Mouse (Mus musculus): ENCODE results near the gene Mrtfa. TPM values are rescaled to one million over a fixed set of nuclear protein-coding genes. Genes with fewer than 3 reads are reported as not detected.

Mrtfa gene
- total and polyA plus RNA-seq, 2 experiments from 2014 or later, result 22.6 to 32.1 TPM

GRCm38 (mm10) chr15:81077551-81077950 lies 113.0 kb downstream of the Mrtfa start:
- DNase-seq (ENCODE audit: low spot score), result peak; percentile 36
- Histone ChIP-seq H3K9ac (replicated peaks; ENCODE audit: low read length) (no peak overlapping the region), H3K9me3 (ENCODE audit: low read length) (no peaks in the 10 kb centered on the region), H3K27ac (no peak overlapping the region), H3K36me3 (ENCODE audit: insufficient read depth, low read length) (no peaks in the 10 kb centered on the region), H3K27me3 (ENCODE audit: insufficient read depth, low read length) (no peaks in the 10 kb centered on the region), H3K4me2 (ENCODE audit: low read depth, low read length) (no peak overlapping the region), H3K4me3 (ENCODE audit: low read length) (no peak overlapping the region), H3K4me1 (ENCODE audit: insufficient read depth, low read length) (no peaks in the 10 kb centered on the region)
- TF ChIP-seq CTCF (IDR thresholded peaks at IDR 0.05; ENCODE audit: low read depth), result peak; percentile 46
- 96% methylated on average over 4 of the region's 4 CpGs for WGBS
- ATAC-seq, result no peak

DNA sequence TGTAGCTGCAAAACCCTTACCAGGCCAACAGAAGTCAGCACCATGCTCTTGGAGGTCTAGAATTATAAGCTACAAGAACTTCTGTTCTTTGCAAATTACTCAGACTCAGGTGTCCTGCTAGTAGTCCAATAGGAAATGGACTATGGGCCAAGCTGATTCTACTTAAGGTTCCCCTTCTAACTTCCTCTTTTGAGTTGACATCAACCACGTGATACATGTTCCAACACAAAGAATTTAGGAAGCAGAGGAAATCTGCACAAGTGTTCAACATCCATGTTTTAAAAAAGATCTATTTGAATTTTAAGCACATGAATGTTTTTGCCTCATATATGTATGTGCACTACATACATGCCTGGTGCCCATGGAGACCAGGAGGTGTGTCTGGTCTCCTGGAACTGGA lies 116.0 kb downstream of the Mrtfa start:
- Histone ChIP-seq H3K36me3 (ENCODE audit: insufficient read depth, low read length) (no peaks in the 10 kb centered on the region), H3K4me2 (ENCODE audit: low read depth, low read length) (no peak overlapping the region), H3K9me3 (ENCODE audit: low read length) (no peaks in the 10 kb centered on the region), H3K4me1 (ENCODE audit: insufficient read depth, low read length) (no peaks in the 10 kb centered on the region), H3K4me3 (ENCODE audit: low read length) (no peak overlapping the region), H3K27ac (no peak overlapping the region), H3K27me3 (ENCODE audit: insufficient read depth, low read length) (no peaks in the 10 kb centered on the region), H3K9ac (replicated peaks; ENCODE audit: low read length) (no peak overlapping the region)
- DNase-seq (ENCODE audit: low spot score), result no peak
- TF ChIP-seq CTCF (IDR thresholded peaks at IDR 0.05; ENCODE audit: low read depth), result no peak
- no peak for ATAC-seq
- WGBS, result 90% methylated on average over 1 of the region's 1 CpGs

GRCm38 (mm10) chr15:81073751-81074150 lies 116.8 kb downstream of the Mrtfa start:
- no peaks in the 10 kb centered on the region for H3K36me3 ChIP-seq (ENCODE audit: insufficient read depth, low read length)
- H3K4me2 ChIP-seq (ENCODE audit: low read depth, low read length), result no peak overlapping the region
- WGBS, result 60% methylated on average over 2 of the region's 2 CpGs
- no peaks in the 10 kb centered on the region for H3K27me3 ChIP-seq (ENCODE audit: insufficient read depth, low read length)
- H3K27ac ChIP-seq, result peak overlapping the region; percentile 41; the same call in 1 of the 2 replicates
- DNase-seq (ENCODE audit: low spot score), result no peak
- no peak overlapping the region for H3K4me3 ChIP-seq (ENCODE audit: low read length)
- ATAC-seq, result no peak
- H3K9ac ChIP-seq (replicated peaks; ENCODE audit: low read length), result no peak overlapping the region
- no peaks in the 10 kb centered on the region for H3K4me1 ChIP-seq (ENCODE audit: insufficient read depth, low read length)
- no peak for TF ChIP-seq CTCF (IDR thresholded peaks at IDR 0.05; ENCODE audit: low read depth)
- H3K9me3 ChIP-seq (ENCODE audit: low read length), result no peaks in the 10 kb centered on the region

DNA sequence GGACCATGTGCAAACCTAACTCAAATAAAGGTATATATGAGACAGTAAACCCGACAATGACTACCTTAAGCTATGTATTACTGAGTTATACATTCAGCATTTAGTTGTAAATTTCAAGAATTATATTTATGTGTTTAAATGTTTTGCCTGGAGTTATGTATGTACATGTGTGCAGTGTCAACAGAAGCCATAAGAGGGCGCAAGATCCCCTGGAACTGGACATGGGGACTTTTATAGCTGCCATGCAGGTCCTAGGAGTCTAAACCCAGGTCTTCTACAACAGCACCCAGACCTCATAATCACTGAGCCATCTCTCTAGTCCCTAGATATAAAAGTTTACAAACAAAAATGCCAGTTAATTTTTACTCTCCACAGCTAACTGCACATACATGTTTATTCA lies 117.8 kb downstream of the Mrtfa start:
- H3K27ac ChIP-seq, result no peak overlapping the region
- TF ChIP-seq CTCF (IDR thresholded peaks at IDR 0.05; ENCODE audit: low read depth), result peak; percentile 69
- no peak overlapping the region for H3K4me2 ChIP-seq (ENCODE audit: low read depth, low read length)
- H3K27me3 ChIP-seq (ENCODE audit: insufficient read depth, low read length), result no peaks in the 10 kb centered on the region
- H3K4me1 ChIP-seq (ENCODE audit: insufficient read depth, low read length), result no peaks in the 10 kb centered on the region
- ATAC-seq, result no peak
- H3K9ac ChIP-seq (replicated peaks; ENCODE audit: low read length), result no peak overlapping the region
- no peaks in the 10 kb centered on the region for H3K9me3 ChIP-seq (ENCODE audit: low read length)
- no peak overlapping the region for H3K4me3 ChIP-seq (ENCODE audit: low read length)
- H3K36me3 ChIP-seq (ENCODE audit: insufficient read depth, low read length), result no peaks in the 10 kb centered on the region
- WGBS, result 79% methylated on average over 2 of the region's 2 CpGs
- DNase-seq (ENCODE audit: low spot score), result peak; percentile 71

GRCm38 (mm10) chr15:81070470-81070869 lies 120.1 kb downstream of the Mrtfa start:
- no peaks in the 10 kb centered on the region for H3K9me3 ChIP-seq (ENCODE audit: low read length)
- H3K27me3 ChIP-seq (ENCODE audit: insufficient read depth, low read length), result no peaks in the 10 kb centered on the region
- no peak overlapping the region for H3K4me2 ChIP-seq (ENCODE audit: low read depth, low read length)
- DNase-seq (ENCODE audit: low spot score) (no peak), ATAC-seq (no peak)
- H3K4me1 ChIP-seq (ENCODE audit: insufficient read depth, low read length), result no peaks in the 10 kb centered on the region
- no peak for TF ChIP-seq CTCF (IDR thresholded peaks at IDR 0.05; ENCODE audit: low read depth)
- WGBS, result 92% methylated on average over 1 of the region's 1 CpGs
- H3K4me3 ChIP-seq (ENCODE audit: low read length), result no peak overlapping the region
- H3K36me3 ChIP-seq (ENCODE audit: insufficient read depth, low read length), result no peaks in the 10 kb centered on the region
- no peak overlapping the region for H3K27ac ChIP-seq
- no peak overlapping the region for H3K9ac ChIP-seq (replicated peaks; ENCODE audit: low read length)

DNA sequence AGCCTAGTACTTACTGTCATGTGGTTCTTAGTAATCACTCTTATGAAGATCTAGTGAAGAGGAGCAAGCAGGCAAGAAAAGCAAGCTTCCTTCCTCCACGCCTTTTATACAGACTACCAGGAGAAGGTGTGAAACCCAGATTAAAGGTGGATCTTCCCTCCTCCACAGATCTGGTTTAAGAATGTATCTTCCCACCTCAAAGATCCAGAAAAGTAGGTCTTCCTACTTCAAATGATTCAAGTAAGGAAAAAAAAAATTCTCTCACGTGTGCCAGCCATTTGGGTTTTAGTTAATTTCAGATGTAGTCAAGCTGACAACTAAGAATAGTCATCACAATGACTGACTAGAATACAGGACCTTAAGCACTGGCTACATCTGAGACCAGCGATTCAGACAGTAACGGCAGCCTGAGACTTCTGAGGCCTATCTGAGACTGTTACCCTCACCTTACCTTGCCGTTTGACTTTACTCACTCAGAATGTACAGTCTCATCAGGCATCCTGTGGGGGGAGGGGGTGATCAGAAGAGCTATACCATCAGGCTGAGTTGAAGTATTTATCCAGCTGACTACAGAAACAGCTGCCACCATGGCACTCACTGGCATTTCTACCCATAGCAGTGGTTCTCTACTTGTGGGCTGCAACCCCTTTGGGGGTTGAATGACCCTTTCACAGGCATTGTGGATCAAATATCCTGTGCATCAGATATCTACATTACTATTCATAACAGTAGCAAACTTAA lies 121.7 kb downstream of the Mrtfa start:
- no peak overlapping the region for H3K27ac ChIP-seq
- H3K4me2 ChIP-seq (ENCODE audit: low read depth, low read length), result no peak overlapping the region
- no peaks in the 10 kb centered on the region for H3K27me3 ChIP-seq (ENCODE audit: insufficient read depth, low read length)
- no peaks in the 10 kb centered on the region for H3K9me3 ChIP-seq (ENCODE audit: low read length)
- no peak for TF ChIP-seq CTCF (IDR thresholded peaks at IDR 0.05; ENCODE audit: low read depth)
- H3K36me3 ChIP-seq (ENCODE audit: insufficient read depth, low read length), result no peaks in the 10 kb centered on the region
- no peak overlapping the region for H3K4me3 ChIP-seq (ENCODE audit: low read length)
- H3K9ac ChIP-seq (replicated peaks; ENCODE audit: low read length), result no peak overlapping the region
- no peak for DNase-seq (ENCODE audit: low spot score)
- no peaks in the 10 kb centered on the region for H3K4me1 ChIP-seq (ENCODE audit: insufficient read depth, low read length)
- 94% methylated on average over 5 of the region's 5 CpGs for WGBS
- ATAC-seq, result no peak

DNA sequence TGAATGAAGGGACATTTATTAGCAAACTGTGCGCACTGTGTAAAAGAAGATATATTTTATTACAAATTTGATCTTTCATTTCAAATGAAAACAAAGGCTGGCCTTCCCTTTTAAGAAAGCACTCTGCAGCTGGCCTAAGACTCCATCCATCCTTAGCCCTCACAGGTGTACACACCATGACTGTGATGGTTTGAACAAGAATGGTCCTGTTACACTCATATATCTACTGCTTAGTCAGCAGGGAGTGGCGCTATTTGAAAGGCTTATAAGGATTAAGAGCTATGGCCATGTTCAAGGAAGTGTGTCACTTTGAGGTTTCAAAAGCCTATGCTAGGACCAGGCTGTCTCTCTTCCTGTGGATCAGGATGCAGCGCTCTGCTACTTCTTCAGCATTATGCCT lies 122.8 kb downstream of the Mrtfa start:
- Histone ChIP-seq H3K4me2 (ENCODE audit: low read depth, low read length) (no peak overlapping the region), H3K9me3 (ENCODE audit: low read length) (no peaks in the 10 kb centered on the region), H3K27me3 (ENCODE audit: insufficient read depth, low read length) (no peaks in the 10 kb centered on the region), H3K27ac (no peak overlapping the region), H3K4me1 (ENCODE audit: insufficient read depth, low read length) (peaks cover 3% of the 10 kb centered on the region), H3K36me3 (ENCODE audit: insufficient read depth, low read length) (no peaks in the 10 kb centered on the region), H3K9ac (replicated peaks; ENCODE audit: low read length) (no peak overlapping the region), H3K4me3 (ENCODE audit: low read length) (no peak overlapping the region)
- 98% methylated on average over 3 of the region's 3 CpGs for WGBS
- no peak for TF ChIP-seq CTCF (IDR thresholded peaks at IDR 0.05; ENCODE audit: low read depth)
- no peak for DNase-seq (ENCODE audit: low spot score)
- no peak for ATAC-seq

All from hindbrain, postnatal 0 days (tissue).